Mouse (Mus musculus) stomach, embryonic 16.5 days (tissue): Measurements from ENCODE around the gene Zfhx3. TPM values are rescaled to one million over a fixed set of nuclear protein-coding genes. Genes with fewer than 3 reads are reported as not detected.
A peak's percentile ranks its signal among the peaks of the same experiment; 100 is the strongest.

ENCODE experiments used
- ATAC-seq: fragments of 200-750 bp; cut with Nextera tagmentation; 2 replicates; pipeline ENCODE4 v1.8.0; 2017; ENCODE audit warnings: moderate number of reproducible peaks, moderate TSS enrichment; ENCODE audit not compliant: insufficient read depth, low FRiP score
- H3K27ac ChIP-seq: fragments of 300-500 bp; sonication (generic); 2 replicates; pipeline ENCODE4 v1.5.1; 2014; ENCODE audit warnings: low read length
- H3K27me3 ChIP-seq: fragments of 300-500 bp; sonication (generic); 2 replicates; pipeline ENCODE4 v1.6.1; 2014; ENCODE audit warnings: low read length, control low read depth, mixed read lengths; ENCODE audit not compliant: control insufficient read depth, insufficient read depth
- H3K36me3 ChIP-seq: fragments of 300-500 bp; sonication (generic); 2 replicates; pipeline ENCODE4 v1.6.1; 2014; ENCODE audit warnings: low read length; ENCODE audit not compliant: control insufficient read depth, insufficient read depth
- H3K4me1 ChIP-seq: fragments of 300-500 bp; sonication (generic); 2 replicates; pipeline ENCODE4 v1.6.1; 2014; ENCODE audit warnings: low read length, control low read depth, mixed read lengths; ENCODE audit not compliant: control insufficient read depth, insufficient read depth
- H3K4me2 ChIP-seq: fragments of 300-500 bp; sonication (generic); 2 replicates; pipeline ENCODE4 v1.6.1; 2014; ENCODE audit warnings: low read depth, low read length, mixed read lengths
- H3K4me3 ChIP-seq: fragments of 300-500 bp; sonication (generic); replicated peaks from 2 replicates; pipeline ENCODE4 v1.5.1; 2014; ENCODE audit warnings: mild to moderate bottlenecking, low read length
- H3K9ac ChIP-seq: fragments of 300-500 bp; sonication (generic); 2 replicates; pipeline ENCODE4 v1.6.1; 2014; ENCODE audit warnings: low read length
- H3K9me3 ChIP-seq: fragments of 300-500 bp; sonication (generic); replicated peaks from 2 replicates; pipeline ENCODE4 v1.6.1; 2016; ENCODE audit warnings: low read length, control low read depth; ENCODE audit not compliant: control insufficient read depth
- WGBS: fragments of 180-500 bp; shearing (Covaris S2); extraction: QIAGEN DNeasy Blood & Tissue Kit; methylation state at CpG from one replicate; pipeline ENCODE4 v1.1.7; 2014; 5-methylcytosine and 5-hydroxymethylcytosine counted together
- polyA plus RNA-seq: library from polyadenylated mRNA; unstranded; fragments of >200 nt; fragmentation: Nextera tagmentation; extraction: Ambion mirVana; gene quantifications from 2 replicates; pipeline ENCODE4 v1.2.1, GENCODE M21; 2015

The Zfhx3 gene
- polyA plus RNA-seq, 1 experiment from 2014 or later = 10.9 TPM

GRCm38 (mm10) chr8:108822841-108823266, 880.4 kb downstream of the Zfhx3 start:
- ATAC-seq = peak; percentile 57
- no peaks in the 10 kb centered on the region for H3K36me3 ChIP-seq
- H3K27me3 ChIP-seq = no peaks in the 10 kb centered on the region
- peak overlapping the region; percentile 36; the same call in 1 of the 2 replicates for H3K27ac ChIP-seq
- peak overlapping the region; percentile 2; the same call in 1 of the 2 replicates for H3K4me2 ChIP-seq
- H3K9me3 ChIP-seq = no peaks in the 10 kb centered on the region
- H3K4me1 ChIP-seq = peaks cover 51% of the 10 kb centered on the region
- no peak overlapping the region for H3K9ac ChIP-seq
- H3K4me3 ChIP-seq = no peak overlapping the region
- 21% methylated on average over 15 of the region's 15 CpGs for WGBS

DNA sequence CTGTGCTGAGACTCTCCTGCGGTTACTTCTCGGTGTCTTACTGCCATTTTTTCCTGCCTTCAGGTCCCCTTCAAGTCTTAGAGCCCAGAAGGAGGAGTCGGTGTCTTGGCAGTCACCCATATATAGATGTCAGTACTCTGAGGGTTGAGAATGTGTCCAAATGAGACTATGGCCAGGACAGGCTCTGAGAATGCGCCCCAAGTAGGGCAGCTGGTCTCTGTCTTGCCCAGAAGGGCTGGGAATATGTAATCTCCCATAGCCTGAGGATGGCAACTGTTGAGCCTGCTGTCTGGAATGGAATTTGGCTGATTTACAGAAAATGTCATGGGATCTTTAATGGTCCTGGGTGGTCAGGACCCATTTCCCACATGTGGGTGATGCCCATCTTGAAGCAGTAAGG, 881.6 kb downstream of the Zfhx3 start:
- ATAC-seq = no peak
- no peaks in the 10 kb centered on the region for H3K9me3 ChIP-seq
- peaks cover 51% of the 10 kb centered on the region for H3K4me1 ChIP-seq
- H3K27me3 ChIP-seq = no peaks in the 10 kb centered on the region
- no peaks in the 10 kb centered on the region for H3K36me3 ChIP-seq
- no peak overlapping the region for H3K4me2 ChIP-seq
- no peak overlapping the region for H3K27ac ChIP-seq
- H3K9ac ChIP-seq = no peak overlapping the region
- WGBS = 74% methylated on average over 4 of the region's 4 CpGs
- H3K4me3 ChIP-seq = no peak overlapping the region

DNA sequence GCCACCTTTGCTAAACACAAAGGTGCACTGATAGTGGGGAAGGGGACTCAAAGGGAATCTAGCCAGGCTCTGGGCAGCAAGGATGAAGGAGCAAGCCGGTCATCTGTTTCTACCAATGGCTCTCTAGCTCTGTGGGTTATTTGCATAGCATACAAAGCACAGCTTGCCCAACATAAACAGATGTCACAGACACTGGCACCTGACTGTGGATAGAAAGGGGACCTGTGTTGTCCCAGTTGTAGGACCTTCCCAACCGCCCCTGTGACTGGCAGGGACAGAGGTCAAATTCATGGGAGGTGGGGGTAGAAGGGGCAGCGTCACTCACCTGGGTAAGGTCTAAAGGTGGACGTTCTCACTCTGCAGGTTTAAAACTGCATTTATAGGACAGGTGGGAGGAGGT, 884.0 kb downstream of the Zfhx3 start:
- 66% methylated on average over 4 of the region's 4 CpGs for WGBS

GRCm38 (mm10) chr8:108827428-108827827, 885.0 kb downstream of the Zfhx3 start:
- no peak; the same call in 1 of the 2 replicates for ATAC-seq
- Histone ChIP-seq H3K36me3 (no peaks in the 10 kb centered on the region), H3K27me3 (no peaks in the 10 kb centered on the region), H3K9me3 (no peaks in the 10 kb centered on the region), H3K27ac (peak overlapping the region; percentile 12; the same call in 1 of the 2 replicates), H3K9ac (no peak overlapping the region), H3K4me3 (no peak overlapping the region), H3K4me1 (peaks cover 37% of the 10 kb centered on the region), H3K4me2 (peak overlapping the region; percentile 20; the same call in 1 of the 2 replicates)
- WGBS = 55% methylated on average over 15 of the region's 15 CpGs

More for the DNA sequence above, 884.0 kb downstream of the Zfhx3 start:
- Histone ChIP-seq H3K27ac (no peak overlapping the region), H3K36me3 (no peaks in the 10 kb centered on the region), H3K9me3 (no peaks in the 10 kb centered on the region), H3K4me3 (no peak overlapping the region), H3K4me2 (no peak overlapping the region), H3K9ac (no peak overlapping the region), H3K4me1 (peaks cover 45% of the 10 kb centered on the region), H3K27me3 (no peaks in the 10 kb centered on the region)
- ATAC-seq = no peak

DNA sequence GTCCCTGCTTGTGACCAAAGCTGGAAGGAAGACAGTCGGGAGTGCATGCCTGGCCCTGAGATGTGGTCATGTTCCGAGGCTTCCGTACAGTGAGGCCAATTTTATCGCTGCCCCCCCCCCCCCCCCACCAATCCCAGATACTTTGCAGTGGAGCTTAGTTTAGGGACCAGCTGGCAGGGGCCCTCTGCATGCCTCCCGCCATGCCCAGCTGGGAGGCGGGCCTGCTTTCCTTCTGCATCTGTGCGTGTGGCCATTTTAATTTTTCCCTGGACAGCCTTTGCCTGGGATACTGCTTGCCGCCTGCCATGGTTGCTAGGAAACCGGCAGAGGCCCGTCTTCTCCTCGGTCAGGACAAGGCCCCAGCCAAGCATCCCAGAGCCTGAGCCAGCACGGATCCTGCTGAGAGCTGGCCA, 886.9 kb downstream of the Zfhx3 start:
- no peaks in the 10 kb centered on the region for H3K27me3 ChIP-seq
- H3K27ac ChIP-seq = no peak overlapping the region
- 45% methylated on average over 12 of the region's 12 CpGs for WGBS
- H3K4me2 ChIP-seq = no peak overlapping the region
- H3K9me3 ChIP-seq = no peaks in the 10 kb centered on the region
- no peak overlapping the region for H3K9ac ChIP-seq
- H3K4me3 ChIP-seq = no peak overlapping the region
- ATAC-seq = peak; percentile 68
- peaks cover 21% of the 10 kb centered on the region for H3K4me1 ChIP-seq
- H3K36me3 ChIP-seq = no peaks in the 10 kb centered on the region

- Histone ChIP-seq H3K4me3 (no peak overlapping the region), H3K4me1 (0 out of 2 replicates have a peak, but pooled peaks cover under 1% of the 10 kb centered on the region), H3K27ac (no peak overlapping the region), H3K9me3 (no peaks in the 10 kb centered on the region), H3K4me2 (no peak overlapping the region), H3K9ac (no peak overlapping the region), H3K27me3 (no peaks in the 10 kb centered on the region), H3K36me3 (no peaks in the 10 kb centered on the region)
- no peak for ATAC-seq
- 85% methylated on average over 11 of the region's 11 CpGs for WGBS
These were observed 892.7 kb downstream of the Zfhx3 start for GRCm38 (mm10) chr8:108835143-108835542.

- Histone ChIP-seq H3K27me3 (no peaks in the 10 kb centered on the region), H3K4me1 (no peaks in the 10 kb centered on the region), H3K9me3 (no peaks in the 10 kb centered on the region), H3K9ac (no peak overlapping the region), H3K4me2 (no peak overlapping the region), H3K4me3 (no peak overlapping the region), H3K36me3 (no peaks in the 10 kb centered on the region), H3K27ac (no peak overlapping the region)
- ATAC-seq = no peak
- 32% methylated on average over 10 of the region's 10 CpGs for WGBS
These were observed 895.3 kb downstream of the Zfhx3 start for GRCm38 (mm10) chr8:108837788-108838187.

GRCm38 (mm10) chr8:108838761-108839160, 896.3 kb downstream of the Zfhx3 start:
- H3K36me3 ChIP-seq = no peaks in the 10 kb centered on the region
- no peak overlapping the region for H3K27ac ChIP-seq
- no peaks in the 10 kb centered on the region for H3K27me3 ChIP-seq
- no peaks in the 10 kb centered on the region for H3K9me3 ChIP-seq
- WGBS = 86% methylated on average over 6 of the region's 6 CpGs
- H3K4me1 ChIP-seq = no peaks in the 10 kb centered on the region
- H3K4me2 ChIP-seq = no peak overlapping the region
- no peak for ATAC-seq
- H3K9ac ChIP-seq = no peak overlapping the region
- H3K4me3 ChIP-seq = no peak overlapping the region

DNA sequence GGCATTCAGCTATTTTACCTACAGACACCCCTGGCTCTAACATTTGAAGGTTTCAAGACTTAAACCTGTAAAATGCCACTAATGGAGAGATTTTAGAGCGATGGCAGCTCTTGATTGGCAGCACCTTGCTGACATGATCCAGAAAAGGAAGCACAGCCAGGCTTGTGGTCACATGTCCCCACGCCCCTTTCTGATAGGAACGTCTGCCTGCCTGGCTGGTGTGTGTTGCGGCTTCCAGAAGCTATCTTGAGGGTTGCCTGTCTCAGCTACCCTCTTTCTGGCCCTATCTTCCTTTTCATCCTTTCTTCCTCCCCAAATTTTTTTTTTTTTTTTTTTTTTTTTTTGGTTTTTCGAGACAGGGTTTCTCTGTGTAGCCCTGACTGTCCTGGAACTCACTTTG, 899.9 kb downstream of the Zfhx3 start:
- H3K9ac ChIP-seq = no peak overlapping the region
- H3K4me3 ChIP-seq = no peak overlapping the region
- no peak for ATAC-seq
- WGBS = 74% methylated on average over 4 of the region's 5 CpGs
- H3K36me3 ChIP-seq = 0 out of 2 replicates have a peak, but pooled peaks cover 5% of the 10 kb centered on the region
- no peak overlapping the region for H3K27ac ChIP-seq
- H3K4me1 ChIP-seq = peaks cover 2% of the 10 kb centered on the region
- no peaks in the 10 kb centered on the region for H3K9me3 ChIP-seq
- H3K27me3 ChIP-seq = no peaks in the 10 kb centered on the region
- H3K4me2 ChIP-seq = no peak overlapping the region
